Mouse (Mus musculus): ENCODE data around the gene Smad3. TPM values are rescaled to one million over a fixed set of nuclear protein-coding genes. Genes with fewer than 3 reads are reported as not detected.

Gene Smad3
- polyA plus RNA-seq, 1 experiment from 2014 or later, result 21.7 TPM

DNA sequence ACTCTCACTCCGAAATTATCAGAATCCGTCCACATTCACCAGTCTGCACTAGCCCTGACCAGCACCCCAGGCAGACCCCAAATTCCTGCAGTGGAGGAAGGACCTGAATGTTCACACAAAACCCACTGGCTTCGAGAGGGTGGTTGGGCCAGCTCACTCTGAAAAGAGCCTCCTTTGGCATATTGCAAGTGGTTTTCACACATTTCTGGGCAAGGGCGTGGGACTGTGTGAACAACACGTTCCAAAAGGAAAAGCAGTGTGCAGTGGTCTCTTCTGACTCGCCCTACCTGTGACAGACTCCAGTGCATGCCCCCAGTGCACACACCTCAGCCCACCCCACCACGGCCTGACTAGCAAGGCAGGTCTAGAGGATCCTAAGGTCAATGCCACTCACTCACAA lies 35.4 kb downstream of the Smad3 start:
- DNase-seq (ENCODE audit: low spot score), result no peak
- Histone ChIP-seq H3K27ac (replicated peaks) (no peak overlapping the region), H3K9me3 (replicated peaks) (no peaks in the 10 kb centered on the region), H3K36me3 (peaks cover 39% of the 10 kb centered on the region), H3K27me3 (ENCODE audit: low read depth, poor library complexity, severe bottlenecking) (no peaks in the 10 kb centered on the region), H3K4me3 (no peak overlapping the region), H3K4me1 (peaks cover 39% of the 10 kb centered on the region)
- 93% methylated on average over 7 of the region's 7 CpGs for WGBS

DNA sequence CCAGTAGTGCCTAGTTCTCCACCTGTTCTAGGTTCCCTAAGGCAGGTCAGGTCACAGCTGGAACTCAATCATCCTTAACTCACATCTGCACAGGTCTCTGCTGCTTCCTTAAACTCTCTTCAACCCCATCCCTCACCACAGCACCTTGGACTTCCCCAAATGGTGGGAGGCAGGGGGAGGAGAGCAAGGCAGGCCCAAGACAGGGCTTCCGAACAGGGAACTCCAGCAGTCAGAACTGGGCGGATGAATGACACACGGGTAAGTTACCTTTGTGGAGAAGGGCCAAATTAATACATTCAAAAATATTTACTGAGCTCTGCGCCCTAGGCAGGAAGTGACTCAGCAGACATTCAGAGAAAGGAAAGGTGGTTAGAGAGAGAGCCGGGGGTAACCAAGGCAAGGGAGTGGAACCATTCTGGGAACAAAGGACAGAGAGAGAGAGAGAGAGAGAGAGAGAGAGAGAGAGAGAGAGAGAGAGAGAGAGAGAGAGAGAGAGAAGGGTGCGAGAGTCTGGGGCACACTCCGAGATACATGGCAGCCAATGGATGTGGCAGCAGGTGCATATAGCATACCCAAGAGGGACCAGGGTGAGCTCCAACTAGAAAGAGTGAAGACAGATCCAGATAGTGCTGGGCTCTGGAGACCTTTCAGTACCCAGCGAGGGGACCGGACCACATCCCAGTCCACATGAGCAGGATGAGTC lies 36.1 kb downstream of the Smad3 start:
- Histone ChIP-seq H3K27me3 (ENCODE audit: low read depth, poor library complexity, severe bottlenecking) (no peaks in the 10 kb centered on the region), H3K27ac (replicated peaks) (no peak overlapping the region), H3K9me3 (replicated peaks) (no peaks in the 10 kb centered on the region), H3K4me1 (peaks cover 40% of the 10 kb centered on the region), H3K36me3 (peaks cover 39% of the 10 kb centered on the region), H3K4me3 (no peak overlapping the region)
- no peak for DNase-seq (ENCODE audit: low spot score)
- WGBS, result 90% methylated on average over 9 of the region's 9 CpGs

DNA sequence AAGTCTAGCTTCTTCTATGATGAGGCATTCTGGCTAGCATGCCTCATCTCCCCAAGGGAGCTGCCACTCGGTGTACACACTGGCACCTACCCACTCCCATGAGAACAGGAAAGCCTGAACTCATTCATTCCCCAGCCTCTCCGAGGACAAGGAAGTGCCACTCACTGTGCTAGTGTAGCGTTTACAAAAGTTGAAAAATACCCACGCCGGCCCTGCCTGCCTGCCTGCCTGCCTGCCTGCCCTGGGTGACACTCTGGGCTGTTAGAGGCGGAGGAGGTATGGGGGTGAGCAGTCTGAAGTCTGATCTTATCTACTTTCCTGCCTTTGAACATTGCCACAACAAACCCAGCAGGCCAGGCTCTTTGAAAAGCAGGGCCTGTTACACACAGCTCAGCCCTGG lies 37.1 kb downstream of the Smad3 start:
- WGBS, result 80% methylated on average over 6 of the region's 6 CpGs
- Histone ChIP-seq H3K4me3 (no peak overlapping the region), H3K27ac (replicated peaks) (0 out of 2 replicates have a peak overlapping the region, but pooled peaks have one; percentile 4), H3K9me3 (replicated peaks) (no peaks in the 10 kb centered on the region), H3K4me1 (peaks cover 40% of the 10 kb centered on the region), H3K36me3 (peaks cover 40% of the 10 kb centered on the region), H3K27me3 (ENCODE audit: low read depth, poor library complexity, severe bottlenecking) (no peaks in the 10 kb centered on the region)
- no peak for DNase-seq (ENCODE audit: low spot score)

DNA sequence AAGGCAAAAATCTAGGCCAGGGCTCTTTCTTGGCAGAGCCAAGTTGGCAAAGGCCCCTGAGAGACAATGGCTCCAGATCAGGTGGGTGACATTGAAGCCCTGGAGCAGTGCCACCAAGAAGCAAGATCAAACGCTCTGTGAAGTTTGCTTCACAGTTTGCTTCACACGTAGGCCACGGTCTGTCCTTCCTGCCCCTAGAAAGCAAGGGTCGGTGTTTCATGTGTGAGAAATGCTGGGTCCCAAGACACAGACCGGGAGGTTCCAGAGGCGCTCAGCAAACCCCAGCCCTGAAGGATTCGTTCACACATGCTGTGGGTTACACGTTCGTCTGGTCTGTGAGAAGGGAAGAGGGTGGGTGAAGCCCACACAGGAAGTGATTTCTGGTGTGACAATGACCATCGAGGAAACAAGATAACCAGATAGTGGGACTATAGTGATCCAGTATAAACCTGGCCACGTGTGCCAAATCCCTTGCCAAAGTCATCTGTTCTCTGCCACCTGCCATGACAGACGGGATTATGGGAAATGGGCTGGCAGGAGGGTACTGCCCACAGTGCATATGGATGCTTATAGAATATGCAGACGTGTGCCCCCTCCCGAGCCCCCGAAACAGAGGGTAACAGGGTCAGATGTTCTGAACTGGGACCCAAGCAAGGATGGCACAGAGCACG lies 37.9 kb downstream of the Smad3 start:
- no peak overlapping the region for H3K27ac ChIP-seq (replicated peaks)
- no peak for DNase-seq (ENCODE audit: low spot score)
- H3K4me3 ChIP-seq, result no peak overlapping the region
- peaks cover 42% of the 10 kb centered on the region for H3K4me1 ChIP-seq
- no peaks in the 10 kb centered on the region for H3K9me3 ChIP-seq (replicated peaks)
- 89% methylated on average over 16 of the region's 16 CpGs for WGBS
- peaks cover 32% of the 10 kb centered on the region for H3K36me3 ChIP-seq
- H3K27me3 ChIP-seq (ENCODE audit: low read depth, poor library complexity, severe bottlenecking), result no peaks in the 10 kb centered on the region

DNA sequence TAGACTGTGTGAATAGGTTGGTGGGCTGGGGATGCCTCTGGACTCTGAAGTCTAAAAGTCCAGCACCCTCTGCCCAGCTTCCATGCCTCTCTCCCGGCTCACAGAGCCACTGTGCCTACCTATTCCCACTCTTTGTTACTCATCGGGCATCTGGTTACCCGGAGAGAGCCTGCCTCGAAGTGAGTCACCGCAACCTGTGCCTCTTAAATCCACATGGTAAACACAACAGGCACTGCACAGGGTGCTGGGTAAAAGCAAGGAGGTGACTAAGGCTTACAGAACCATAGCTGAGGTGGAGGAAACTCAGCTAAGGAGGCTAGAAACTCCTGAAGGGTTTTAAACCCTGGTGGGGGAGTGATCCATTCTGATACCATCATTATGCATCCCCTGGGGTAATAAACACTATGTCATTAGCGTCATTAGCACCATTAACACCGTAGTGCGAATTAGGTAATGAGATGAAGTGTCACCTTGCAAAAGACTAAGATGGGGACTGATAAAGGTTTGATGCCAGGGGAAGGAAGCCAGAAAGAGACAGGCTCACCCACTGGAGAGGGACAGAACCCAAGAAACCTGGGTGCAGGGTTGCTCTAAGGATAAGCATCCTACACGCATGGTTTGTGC lies 38.9 kb downstream of the Smad3 start:
- Histone ChIP-seq H3K27me3 (ENCODE audit: low read depth, poor library complexity, severe bottlenecking) (no peaks in the 10 kb centered on the region), H3K36me3 (peaks cover 27% of the 10 kb centered on the region), H3K9me3 (replicated peaks) (no peaks in the 10 kb centered on the region), H3K27ac (replicated peaks) (no peak overlapping the region), H3K4me3 (no peak overlapping the region), H3K4me1 (peaks cover 42% of the 10 kb centered on the region)
- DNase-seq (ENCODE audit: low spot score), result no peak
- 90% methylated on average over 9 of the region's 9 CpGs for WGBS

DNA sequence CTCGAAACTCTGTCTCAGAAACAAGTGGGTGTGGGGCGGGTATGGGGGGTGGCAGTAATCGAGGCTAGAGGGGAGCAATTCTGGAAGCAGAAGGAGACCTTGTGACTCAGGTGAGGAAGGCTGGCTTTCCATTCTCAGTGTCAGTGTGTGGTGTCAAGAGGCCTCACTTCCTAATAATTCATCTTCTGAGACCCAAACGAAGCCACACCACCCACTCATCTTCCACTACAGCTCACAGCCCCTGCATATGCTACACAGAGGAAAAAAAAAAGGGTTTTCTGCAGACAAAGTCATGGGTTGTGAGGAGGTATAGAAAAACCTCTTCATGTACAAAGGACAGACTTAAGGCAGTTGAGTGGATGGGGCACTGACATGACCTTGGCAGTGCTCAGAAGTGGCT lies 39.6 kb downstream of the Smad3 start:
- Histone ChIP-seq H3K9me3 (replicated peaks) (no peaks in the 10 kb centered on the region), H3K4me1 (peaks cover 45% of the 10 kb centered on the region), H3K4me3 (no peak overlapping the region), H3K36me3 (peaks cover 31% of the 10 kb centered on the region), H3K27ac (replicated peaks) (no peak overlapping the region), H3K27me3 (ENCODE audit: low read depth, poor library complexity, severe bottlenecking) (no peaks in the 10 kb centered on the region)
- WGBS, result 95% methylated on average over 4 of the region's 4 CpGs
- DNase-seq (ENCODE audit: low spot score), result no peak

DNA sequence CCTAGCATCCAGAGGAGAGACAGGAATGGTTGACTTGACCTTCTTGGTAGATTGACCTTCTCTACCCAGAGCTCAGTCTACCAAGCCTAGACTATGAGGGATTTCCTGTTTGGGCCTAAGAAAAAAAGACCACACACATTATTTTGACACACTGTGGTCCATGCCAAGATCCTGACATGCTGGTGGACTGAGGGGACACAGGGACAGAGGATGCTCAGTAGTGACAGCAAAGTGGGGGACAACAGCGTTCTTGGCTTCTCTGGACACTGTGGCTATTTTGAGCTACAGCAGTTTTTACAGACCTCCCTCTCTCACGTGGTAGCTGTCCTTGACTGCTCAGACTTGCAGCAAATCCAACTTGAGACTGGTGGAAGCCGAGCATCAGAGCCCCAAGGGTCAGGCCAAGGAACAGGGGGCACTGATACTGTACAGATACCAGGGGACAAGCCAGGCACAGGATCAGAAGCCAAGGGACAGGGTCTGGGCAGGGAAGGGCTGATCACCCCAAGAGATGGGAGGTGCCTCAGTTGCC lies 40.3 kb downstream of the Smad3 start:
- Histone ChIP-seq H3K27me3 (ENCODE audit: low read depth, poor library complexity, severe bottlenecking) (no peaks in the 10 kb centered on the region), H3K4me1 (peaks cover 45% of the 10 kb centered on the region), H3K27ac (replicated peaks) (no peak overlapping the region), H3K36me3 (peaks cover 37% of the 10 kb centered on the region), H3K9me3 (replicated peaks) (no peaks in the 10 kb centered on the region), H3K4me3 (no peak overlapping the region)
- DNase-seq (ENCODE audit: low spot score), result no peak
- 84% methylated on average over 3 of the region's 3 CpGs for WGBS

DNA sequence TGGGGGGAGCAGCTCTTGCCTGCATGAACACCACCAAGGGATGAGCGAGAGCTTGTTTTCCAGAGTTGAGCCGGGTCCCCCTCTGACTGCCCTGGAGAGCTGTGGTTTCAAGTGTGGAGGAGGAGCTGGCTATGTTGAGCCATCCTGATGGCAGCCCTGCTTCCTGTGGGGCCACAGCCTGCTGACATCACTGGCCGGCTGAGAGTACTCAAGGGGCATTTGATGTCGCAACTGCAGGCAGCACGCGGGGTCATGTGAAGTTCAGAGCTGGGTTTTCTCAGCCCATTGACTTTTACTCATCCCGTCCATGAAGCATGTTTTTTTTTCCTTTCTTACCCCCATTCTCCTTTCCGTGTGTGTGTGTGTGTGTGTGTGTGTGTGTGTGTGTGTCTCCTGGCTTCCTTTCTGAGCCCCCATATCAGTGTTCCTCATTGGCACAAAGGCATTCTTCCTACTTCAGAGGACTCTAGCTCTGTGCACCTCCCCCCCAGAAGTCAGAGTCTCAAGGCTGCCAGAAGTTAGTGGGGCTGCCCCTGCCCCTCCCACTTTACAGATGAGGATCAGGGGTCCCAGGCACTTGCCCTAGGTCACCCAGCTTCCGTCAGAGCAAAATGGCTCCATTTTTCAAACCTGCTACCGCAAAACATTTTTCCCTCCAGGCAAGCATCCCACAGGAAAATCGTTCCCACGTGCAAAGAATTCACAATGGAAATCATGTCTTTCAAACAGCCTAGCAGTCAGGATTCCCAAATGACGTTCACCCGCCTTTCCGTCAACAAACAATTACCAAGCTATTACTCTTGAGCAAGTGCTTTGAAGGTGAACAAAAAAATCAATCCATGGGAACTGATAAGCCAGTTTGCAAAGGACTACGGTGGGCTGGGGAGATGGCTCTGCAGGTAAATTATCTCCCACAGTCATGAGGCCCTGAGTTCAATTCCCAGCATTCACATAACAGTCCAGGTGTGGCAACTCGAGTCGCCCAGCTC lies 41.4 kb downstream of the Smad3 start:
- H3K27ac ChIP-seq (replicated peaks), result peak overlapping the region; percentile 61; the same call in 1 of the 2 replicates
- no peak for DNase-seq (ENCODE audit: low spot score)
- H3K4me3 ChIP-seq, result no peak overlapping the region
- no peaks in the 10 kb centered on the region for H3K27me3 ChIP-seq (ENCODE audit: low read depth, poor library complexity, severe bottlenecking)
- H3K9me3 ChIP-seq (replicated peaks), result no peaks in the 10 kb centered on the region
- WGBS, result 60% methylated on average over 18 of the region's 18 CpGs
- peaks cover 46% of the 10 kb centered on the region for H3K36me3 ChIP-seq
- peaks cover 50% of the 10 kb centered on the region for H3K4me1 ChIP-seq

DNA sequence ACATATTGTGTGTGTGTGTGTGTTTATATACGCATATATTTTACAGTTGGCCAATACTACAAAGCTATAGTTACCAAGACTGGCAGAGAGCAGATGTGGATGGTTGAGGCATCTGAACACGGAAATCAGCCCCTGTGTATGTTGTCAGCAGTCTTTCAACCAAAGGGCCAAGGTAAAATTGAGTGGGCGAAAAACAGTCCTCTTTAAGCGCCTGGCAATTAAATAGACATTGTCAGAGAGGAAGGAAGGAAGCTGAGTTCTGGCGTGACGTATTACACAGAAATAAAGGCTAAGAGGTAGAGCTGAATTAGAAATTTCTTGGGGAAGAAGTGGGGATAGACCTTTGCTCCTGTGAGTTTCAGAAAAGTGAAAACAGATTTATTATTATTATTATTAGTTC lies 43.2 kb downstream of the Smad3 start:
- Histone ChIP-seq H3K9me3 (replicated peaks) (peaks cover 5% of the 10 kb centered on the region), H3K27ac (replicated peaks) (no peak overlapping the region), H3K36me3 (peaks cover 53% of the 10 kb centered on the region), H3K4me3 (no peak overlapping the region), H3K4me1 (peaks cover 43% of the 10 kb centered on the region), H3K27me3 (ENCODE audit: low read depth, poor library complexity, severe bottlenecking) (no peaks in the 10 kb centered on the region)
- no peak for DNase-seq (ENCODE audit: low spot score)
- 88% methylated on average over 6 of the region's 6 CpGs for WGBS

DNA sequence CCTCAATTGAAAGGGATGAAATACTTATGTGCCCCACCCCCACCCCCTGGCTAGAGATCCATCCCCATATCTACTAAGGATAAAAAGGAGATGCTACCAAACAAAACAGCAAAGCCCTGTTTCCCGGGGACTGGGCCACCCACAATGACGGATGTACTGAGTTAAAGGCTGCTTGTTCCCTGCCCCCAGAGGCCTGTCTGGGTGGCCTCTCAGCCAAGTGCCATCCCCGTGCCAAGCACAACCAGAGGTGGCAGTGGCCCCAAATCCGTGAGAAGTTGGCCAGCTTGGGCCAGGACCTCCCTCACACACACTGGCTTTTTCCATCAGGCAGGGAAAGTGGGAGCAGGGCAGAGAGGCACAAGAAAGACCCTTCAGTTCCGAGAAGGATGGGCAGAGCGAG lies 45.0 kb downstream of the Smad3 start:
- Histone ChIP-seq H3K27ac (replicated peaks) (no peak overlapping the region), H3K27me3 (ENCODE audit: low read depth, poor library complexity, severe bottlenecking) (no peaks in the 10 kb centered on the region), H3K36me3 (peaks cover 56% of the 10 kb centered on the region), H3K9me3 (replicated peaks) (peaks cover 10% of the 10 kb centered on the region), H3K4me1 (peaks cover 44% of the 10 kb centered on the region), H3K4me3 (no peak overlapping the region)
- DNase-seq (ENCODE audit: low spot score), result no peak
- WGBS, result 65% methylated on average over 6 of the region's 6 CpGs

DNA sequence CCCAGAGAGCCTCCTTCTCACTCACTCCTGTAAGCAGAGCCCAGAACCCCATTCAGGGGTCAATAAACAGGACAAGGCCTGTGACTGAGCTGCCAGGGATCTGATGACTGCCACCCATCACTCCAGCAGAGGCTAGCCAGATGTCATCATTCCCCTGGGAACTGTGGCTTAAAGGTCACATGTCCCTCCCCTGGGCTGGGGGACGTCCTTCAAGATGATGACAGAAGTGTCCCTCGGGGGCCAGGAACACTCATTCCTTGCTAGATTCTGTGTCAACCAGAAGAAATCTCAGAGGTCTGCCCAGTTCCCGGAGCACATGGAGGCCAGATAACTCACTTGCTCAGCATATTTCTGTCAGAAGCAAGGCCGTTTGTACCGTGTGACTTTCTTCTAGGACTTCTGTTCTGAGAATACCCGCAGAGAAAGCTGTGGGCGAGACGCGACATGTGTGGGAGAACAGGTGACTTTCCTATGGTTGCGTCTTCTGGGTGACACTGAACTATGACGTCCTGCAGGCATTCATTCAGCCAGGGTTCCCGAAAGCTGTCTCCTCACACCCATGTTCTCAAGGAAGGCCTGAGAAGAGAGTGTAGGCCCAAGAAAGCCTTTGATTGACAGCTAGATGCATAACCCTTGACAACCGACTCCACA lies 46.1 kb downstream of the Smad3 start:
- H3K9me3 ChIP-seq (replicated peaks), result peaks cover 10% of the 10 kb centered on the region
- DNase-seq (ENCODE audit: low spot score), result no peak
- H3K27ac ChIP-seq (replicated peaks), result 0 out of 2 replicates have a peak overlapping the region, but pooled peaks have one; percentile 19
- H3K4me3 ChIP-seq, result no peak overlapping the region
- H3K36me3 ChIP-seq, result peaks cover 56% of the 10 kb centered on the region
- H3K27me3 ChIP-seq (ENCODE audit: low read depth, poor library complexity, severe bottlenecking), result no peaks in the 10 kb centered on the region
- H3K4me1 ChIP-seq, result peaks cover 44% of the 10 kb centered on the region
- WGBS, result 90% methylated on average over 13 of the region's 13 CpGs

DNA sequence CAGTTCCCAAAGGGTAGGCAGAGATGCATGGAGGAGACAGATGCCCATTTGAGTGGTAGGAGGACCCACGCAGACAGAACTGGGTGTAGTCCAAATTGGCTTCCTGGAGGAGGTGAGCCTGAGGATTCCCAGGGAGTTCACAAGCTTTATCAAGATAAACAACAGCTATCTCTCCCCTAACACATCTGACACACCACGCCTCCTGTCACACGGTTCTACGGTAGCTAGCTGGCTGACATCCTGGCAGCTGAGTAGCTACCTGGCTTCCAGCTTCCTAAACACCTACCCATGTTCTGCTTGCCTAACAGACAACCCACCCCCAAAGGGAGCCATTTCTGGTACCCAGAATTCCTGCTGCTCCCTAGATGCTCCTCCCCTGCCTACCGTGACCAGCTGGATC lies 47.9 kb downstream of the Smad3 start:
- no peaks in the 10 kb centered on the region for H3K27me3 ChIP-seq (ENCODE audit: low read depth, poor library complexity, severe bottlenecking)
- peaks cover 57% of the 10 kb centered on the region for H3K36me3 ChIP-seq
- no peak overlapping the region for H3K27ac ChIP-seq (replicated peaks)
- WGBS, result 98% methylated on average over 5 of the region's 5 CpGs
- peaks cover 10% of the 10 kb centered on the region for H3K9me3 ChIP-seq (replicated peaks)
- peaks cover 48% of the 10 kb centered on the region for H3K4me1 ChIP-seq
- no peak for DNase-seq (ENCODE audit: low spot score)
- no peak overlapping the region for H3K4me3 ChIP-seq
